Mouse (Mus musculus) liver, embryonic 14.5 days (tissue): ENCODE results near the gene Bclaf3.

ENCODE experiments used
- CTCF ChIP-seq: IDR thresholded peaks from 2 replicates; pipeline ENCODE4 v1.5.1; 2016; ENCODE audit warnings: antibody characterized with exemption, low read depth, control low read depth
- EP300 ChIP-seq: IDR thresholded peaks from 2 replicates; pipeline ENCODE4 v1.6.1; 2016; ENCODE audit warnings: antibody characterized with exemption, low read depth

DNA sequence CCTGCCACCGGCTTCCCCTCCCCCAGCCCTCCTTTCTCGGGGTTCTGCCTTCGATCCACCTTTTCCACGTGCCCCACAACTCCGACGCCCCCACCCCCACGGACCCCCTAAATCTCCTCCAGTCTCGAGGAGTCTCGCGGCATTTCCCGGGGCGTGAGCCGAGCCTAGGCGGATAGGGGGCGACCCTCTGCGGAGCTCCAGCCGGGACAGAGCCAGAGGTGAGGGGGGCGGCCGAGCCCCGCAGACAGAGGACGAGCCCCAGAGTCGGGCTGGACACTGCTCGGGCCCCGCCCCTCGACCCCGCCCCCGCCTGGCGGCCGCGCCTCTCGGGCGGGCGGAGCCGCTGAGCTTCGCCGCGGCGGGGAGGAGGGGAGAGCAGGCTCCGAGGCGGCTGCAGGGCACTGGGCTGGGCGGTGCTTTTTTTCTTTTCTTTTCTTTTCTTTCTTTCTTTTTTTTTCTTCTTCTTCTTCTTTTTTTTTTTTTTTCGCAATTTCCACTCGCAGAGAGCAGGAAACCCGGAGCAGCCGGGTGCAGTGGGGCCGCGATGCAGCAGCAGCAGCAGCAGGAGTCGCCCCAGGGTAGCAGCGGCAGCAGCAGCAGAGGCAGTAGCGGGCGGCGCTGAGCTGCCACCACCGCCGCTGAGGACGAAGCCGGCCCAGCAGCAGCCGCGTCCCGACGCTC is 100.6 kb downstream of the Bclaf3 start, which contains the start of gene Sh3kbp1:
- TF ChIP-seq CTCF (peak; percentile 47), EP300 (no peak)
